Mouse (Mus musculus): ENCODE results near the gene Tenm2.

The Tenm2 gene

GRCm38 (mm10) chr11:36277903-36278215, 957.9 kb downstream of the Tenm2 start:
- DNase-seq (ENCODE audit: low read depth, low spot score) = no peak

- no peak for DNase-seq (ENCODE audit: low read depth, low spot score)
These were observed 958.4 kb downstream of the Tenm2 start for GRCm38 (mm10) chr11:36277192-36277902.

DNA sequence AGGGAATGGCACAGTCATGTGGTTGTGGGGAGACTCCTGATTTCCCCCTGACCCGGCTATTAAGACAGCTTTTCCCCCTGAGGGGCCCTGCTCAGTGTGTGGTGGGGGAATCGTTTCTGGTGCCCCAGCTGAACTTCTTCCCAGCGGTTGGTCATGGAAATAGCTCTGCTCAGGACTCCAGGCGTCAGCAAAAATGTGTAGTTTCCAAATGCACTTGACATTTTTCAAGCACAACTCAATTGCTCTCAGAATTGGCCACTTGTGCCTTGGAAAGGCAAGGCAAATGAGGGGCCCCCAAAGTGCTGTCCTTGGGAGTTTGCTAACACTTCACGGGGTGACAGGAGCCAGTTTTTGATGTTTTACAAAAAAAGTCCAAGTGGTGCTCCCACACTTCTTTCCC, 959.7 kb downstream of the Tenm2 start:
- DNase-seq (ENCODE audit: low read depth, low spot score) = no peak

DNA sequence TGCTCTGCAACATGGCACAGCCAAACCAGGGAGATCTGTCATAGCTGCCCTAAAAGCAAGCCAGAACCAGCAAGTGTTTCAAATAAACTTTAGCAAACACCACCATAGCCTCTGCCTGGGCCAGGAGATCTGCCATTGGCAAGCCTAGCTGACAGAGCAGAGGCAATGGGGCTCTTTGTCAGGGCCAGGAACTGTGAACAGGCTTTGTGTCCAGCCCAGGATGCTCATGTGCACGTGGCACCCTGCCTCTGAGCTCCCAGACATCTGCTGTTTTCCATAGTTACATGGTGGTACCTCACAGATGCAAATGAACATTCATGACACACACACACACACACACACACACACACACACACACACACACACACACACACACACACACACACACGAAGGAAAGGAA, 963.6 kb downstream of the Tenm2 start:
- DNase-seq (ENCODE audit: low read depth, low spot score) = no peak

GRCm38 (mm10) chr11:36269945-36270344, 965.8 kb downstream of the Tenm2 start:
- DNase-seq (ENCODE audit: low read depth, low spot score) = no peak

DNA sequence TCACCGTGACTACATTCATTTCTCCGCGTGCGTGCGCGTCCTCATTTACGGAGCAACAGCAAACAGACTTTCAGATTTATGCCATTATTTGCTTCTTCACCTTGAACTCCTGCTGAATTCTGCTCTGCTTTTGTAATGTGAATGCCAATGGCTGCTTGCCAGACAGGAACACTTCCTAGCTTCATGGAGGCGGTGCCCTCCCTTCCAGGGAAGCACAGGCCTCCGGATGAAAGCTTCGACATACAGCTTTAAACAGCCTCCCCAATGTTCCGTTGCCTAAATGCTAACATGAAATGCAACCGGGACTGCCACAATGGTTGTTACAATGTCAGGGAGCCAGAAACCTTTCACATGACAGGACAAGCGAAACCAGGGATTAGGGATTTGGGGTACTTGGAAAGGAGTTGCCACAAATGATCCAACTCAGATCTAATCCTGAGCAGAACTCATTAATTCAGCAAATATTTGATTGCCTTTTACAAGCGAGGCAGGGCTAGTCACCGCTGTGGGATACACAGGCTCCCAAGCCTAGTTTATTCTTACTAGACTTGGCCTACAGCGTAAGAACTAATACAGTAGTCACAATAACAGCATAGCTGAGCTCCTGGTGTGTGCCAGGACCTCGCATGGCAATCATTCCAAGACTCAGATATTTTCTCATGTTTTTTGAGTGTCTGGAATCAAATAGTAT, 970.8 kb downstream of the Tenm2 start:
- DNase-seq (ENCODE audit: low read depth, low spot score) = peak; percentile 15

DNA sequence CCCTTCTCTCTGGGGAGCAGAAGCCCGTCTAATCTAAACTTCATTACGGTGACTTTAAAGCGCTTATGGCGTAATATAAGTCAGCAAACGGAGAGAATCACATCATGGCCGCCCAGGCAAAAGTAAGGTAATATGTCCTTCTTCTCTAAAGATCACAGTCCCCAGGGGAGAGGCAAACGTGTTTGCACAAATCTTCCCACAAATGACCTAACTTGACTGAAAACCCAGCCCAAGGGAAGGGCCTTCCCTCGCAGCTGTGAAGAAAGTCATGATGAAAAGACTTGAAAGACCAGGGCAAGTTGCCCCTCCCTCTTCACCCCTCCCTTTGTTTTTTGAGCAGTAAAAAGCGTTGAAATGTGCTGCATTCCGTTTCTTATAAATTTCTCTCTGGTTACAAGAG, 971.9 kb downstream of the Tenm2 start:
- DNase-seq (ENCODE audit: low read depth, low spot score) = peak; percentile 40

GRCm38 (mm10) chr11:36257187-36257586, 978.6 kb downstream of the Tenm2 start:
- no peak for DNase-seq (ENCODE audit: low read depth, low spot score)

DNA sequence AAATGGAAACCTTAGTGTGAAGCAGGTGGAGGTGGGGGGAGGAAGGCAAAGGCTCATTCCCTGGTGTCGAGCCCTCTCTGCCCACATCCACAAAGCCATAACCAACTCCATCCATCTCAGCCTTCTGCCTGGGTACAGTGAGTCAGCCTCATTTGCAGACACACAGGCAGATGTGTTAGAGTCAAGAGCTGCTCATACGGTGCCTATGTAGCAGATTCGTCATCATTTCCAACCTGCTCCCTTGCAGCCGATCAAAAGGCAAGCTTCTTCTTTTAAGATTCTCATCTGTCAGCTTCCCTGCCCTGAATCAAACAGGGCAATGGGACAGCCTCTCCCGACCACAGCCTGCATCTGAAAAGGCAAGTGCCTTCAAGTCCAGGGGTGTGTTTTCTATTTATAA, 979.0 kb downstream of the Tenm2 start:
- no peak for DNase-seq (ENCODE audit: low read depth, low spot score)

DNA sequence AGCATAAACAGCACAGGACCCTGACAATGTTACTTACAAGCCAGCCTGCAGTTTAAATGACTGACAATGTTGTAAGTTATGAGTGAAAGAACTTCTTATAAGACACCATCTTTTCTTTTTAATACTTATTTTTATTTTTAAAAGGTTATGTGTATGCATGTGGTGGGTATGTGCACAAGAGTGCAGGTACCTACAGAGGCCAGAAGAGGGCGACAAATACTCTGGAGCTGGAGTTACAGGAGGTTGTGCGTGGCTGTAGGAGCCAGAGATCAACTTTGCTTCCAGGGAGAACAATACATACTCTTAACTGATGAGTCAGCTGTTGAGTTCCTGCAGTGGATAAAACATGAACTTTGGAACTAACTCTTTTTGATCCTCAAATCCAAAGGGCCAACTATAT, 981.7 kb downstream of the Tenm2 start:
- peak; percentile 31 for DNase-seq (ENCODE audit: low read depth, low spot score)

DNA sequence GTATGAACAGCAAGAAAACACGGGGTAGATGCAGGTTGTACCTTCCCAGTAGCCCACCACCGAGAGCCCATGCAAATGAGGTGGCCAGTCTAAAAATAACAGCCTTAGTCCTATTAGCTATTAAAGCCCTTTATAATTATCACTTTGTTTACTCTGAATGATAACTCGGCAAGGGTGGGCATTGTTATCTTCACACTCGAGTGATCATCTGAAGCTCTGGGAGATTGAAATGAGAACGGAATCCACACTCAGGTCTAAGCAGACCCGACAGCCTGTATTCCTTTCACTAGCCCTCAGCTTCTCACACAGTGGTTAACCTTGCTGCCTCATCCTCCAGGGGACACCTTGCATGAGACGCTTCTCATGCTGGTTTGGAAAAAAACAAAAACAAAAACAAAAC, 985.7 kb downstream of the Tenm2 start:
- no peak for DNase-seq (ENCODE audit: low read depth, low spot score)

GRCm38 (mm10) chr11:36246152-36246551, 989.6 kb downstream of the Tenm2 start:
- no peak for DNase-seq (ENCODE audit: low read depth, low spot score)

DNA sequence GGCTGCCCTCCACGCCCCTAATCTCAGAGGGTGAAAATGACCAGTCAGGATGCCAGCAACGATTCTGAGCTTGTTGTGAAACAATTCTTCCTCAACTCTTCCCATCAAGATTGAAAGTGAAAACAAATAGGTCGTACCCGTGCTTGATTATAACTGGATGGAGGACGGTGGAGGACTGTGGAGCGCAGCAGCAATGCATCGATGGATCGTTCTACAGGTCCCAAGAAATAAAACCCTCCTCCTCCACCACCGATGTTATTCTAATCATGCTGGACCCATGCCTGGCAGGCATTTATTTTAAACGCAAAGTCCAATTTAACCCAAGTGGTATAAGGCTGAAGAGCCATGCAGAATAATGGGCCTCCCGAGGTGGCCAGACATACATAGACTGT, 991.3 kb downstream of the Tenm2 start:
- no peak for DNase-seq (ENCODE audit: low read depth, low spot score)

- DNase-seq (ENCODE audit: low read depth, low spot score) = no peak
These were observed 991.8 kb downstream of the Tenm2 start for GRCm38 (mm10) chr11:36243747-36244490.

GRCm38 (mm10) chr11:36238890-36239289, 996.9 kb downstream of the Tenm2 start:
- no peak for DNase-seq (ENCODE audit: low read depth, low spot score)

DNA sequence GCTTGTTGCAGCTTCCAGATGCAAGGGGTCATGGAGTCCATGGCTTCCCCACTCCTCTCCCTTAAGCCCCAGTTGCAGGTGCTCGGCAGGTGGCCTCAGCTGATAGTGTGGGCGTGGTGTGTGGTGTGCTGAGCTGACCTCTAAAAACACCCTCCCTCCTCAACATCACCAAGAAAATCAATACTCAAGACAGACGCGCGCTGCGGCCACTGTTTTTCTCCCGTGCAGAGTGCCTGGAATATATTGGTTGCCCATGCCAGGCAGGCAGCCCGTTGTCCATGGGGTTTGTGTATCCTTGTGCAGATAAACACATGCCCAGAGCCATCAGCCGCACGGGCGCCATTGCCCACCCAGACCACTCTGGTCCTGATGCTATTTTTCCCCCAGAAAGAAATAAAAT, 1007.1 kb downstream of the Tenm2 start:
- DNase-seq (ENCODE audit: low read depth, low spot score) = no peak

- no peak for DNase-seq (ENCODE audit: low read depth, low spot score)
These were observed 1007.6 kb downstream of the Tenm2 start for GRCm38 (mm10) chr11:36228196-36228595.

DNA sequence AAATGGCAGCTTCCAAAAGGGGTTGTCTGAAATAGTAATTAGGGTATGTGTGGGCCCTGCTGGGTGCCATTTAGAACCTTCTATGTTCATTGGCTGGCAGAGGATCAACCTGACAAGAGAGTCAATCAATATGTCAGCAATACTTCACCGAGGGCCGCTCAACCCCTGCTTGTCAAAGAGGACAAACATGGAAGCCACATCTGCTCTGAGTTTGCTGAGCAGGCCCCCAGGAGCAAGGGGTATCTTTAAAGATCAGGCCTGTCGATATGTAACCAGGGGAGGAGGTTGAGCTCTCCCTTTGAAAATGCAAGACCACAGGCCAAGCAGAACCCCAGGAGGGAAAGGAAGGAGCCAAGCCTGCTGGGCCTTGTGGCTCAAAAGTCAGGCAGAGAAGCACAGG, 1009.7 kb downstream of the Tenm2 start:
- no peak for DNase-seq (ENCODE audit: low read depth, low spot score)

DNA sequence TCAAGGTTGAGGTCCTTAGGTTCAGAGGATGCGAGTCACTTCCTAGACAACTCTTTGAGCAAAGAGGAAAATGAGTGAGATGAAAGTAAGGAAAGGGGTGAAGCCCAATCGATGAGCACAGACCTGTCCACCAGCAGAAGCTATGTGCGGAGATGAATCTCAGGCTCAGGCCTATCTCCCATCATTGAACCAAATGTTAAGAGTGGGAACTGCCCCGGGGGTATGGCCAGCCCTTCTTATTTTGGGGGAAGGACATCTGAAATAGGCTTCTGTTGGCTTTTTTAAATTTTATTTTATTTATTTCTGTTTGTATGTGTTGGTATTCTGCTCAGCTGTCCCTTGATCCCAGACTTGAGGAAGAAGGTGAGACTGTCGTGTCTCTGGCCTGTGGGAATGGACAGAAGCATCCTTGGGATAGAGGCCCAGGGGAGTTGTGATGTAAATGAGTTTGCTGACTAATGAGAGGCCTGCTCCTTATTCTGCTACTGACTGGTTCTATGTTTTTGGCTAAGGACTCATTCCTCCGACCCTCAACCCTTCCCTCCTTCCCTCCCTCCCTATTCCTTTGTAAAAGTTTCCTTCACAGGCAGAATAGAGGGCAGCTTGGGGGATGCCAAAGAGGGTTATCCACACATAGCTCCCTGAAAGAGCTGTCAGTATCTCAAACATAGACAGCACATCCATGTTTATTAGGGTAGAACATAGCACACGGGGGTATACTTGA, 1011.9 kb downstream of the Tenm2 start:
- DNase-seq (ENCODE audit: low read depth, low spot score) = no peak

DNA sequence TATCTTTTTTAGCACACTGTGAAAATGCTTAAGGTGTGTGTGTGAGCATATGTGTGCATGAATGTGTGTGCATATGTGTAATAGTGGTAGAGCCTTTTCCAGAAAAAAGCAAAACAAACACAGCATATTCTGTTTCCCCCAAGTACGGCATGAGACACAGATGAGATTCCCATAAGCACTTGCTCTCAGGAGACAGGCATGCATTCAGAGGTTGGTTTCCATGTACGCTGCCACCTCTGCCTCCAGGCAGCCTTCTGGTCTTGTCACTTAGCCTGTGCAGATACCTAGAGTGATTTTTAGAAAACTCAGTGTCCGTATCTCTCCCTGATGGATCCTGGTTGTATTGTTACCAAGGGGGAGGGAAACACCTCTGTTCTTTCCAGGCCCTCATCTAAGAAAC, 1013.7 kb downstream of the Tenm2 start:
- no peak for DNase-seq (ENCODE audit: low read depth, low spot score)

DNA sequence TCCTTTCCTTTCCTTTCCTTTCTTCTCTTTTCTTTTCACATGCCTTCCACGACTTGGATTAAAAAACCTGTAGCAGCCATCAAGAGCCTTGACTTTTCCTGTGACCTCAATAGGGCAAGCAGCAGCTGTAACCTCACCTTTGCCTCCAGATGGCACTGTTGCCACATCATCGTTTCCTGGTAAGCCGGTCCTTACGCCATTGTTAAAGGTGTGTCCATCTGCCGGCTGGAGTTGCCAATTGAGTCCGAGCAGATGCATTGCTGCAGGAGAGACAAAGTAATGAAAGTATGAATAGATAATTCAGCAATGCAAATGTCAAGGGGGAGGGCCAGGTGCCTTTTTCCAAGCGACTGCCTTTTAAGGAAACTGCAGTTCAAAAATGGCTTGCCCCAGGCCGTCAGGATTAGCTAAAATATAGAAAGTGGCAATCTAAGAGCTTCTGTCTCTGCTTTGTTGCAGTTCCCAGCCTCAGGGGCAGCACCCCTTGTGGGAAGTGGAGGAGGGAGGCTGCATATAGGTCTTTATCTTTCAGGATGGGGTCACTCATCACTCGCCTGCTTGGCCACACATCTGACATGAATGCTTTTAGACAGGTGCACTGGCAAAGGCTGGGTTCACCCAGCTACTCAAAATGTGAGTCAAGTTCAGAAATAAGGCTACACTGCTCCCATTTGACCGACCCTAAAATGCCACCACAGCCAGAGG, 1014.3 kb downstream of the Tenm2 start:
- DNase-seq (ENCODE audit: low read depth, low spot score) = peak; percentile 89

DNA sequence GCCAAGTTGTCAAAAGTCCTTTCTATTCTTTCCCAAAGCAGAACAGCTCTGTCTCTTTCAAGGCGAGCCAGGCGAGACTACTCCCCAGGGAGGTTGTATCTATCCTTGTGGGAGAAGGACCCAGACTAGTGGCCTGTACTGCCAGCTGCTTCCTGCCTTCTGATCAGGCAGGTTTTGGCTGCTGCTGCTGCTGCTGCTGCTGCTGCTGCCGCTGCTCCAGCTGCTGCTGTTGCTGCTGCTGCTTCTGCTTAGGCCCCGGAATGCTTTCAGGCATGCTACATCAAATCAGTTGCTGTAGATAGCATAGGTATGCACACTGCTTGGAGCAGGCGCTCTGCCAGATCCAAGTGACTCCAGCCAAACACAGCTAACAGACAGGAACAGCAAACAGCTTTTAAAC, 1015.1 kb downstream of the Tenm2 start:
- DNase-seq (ENCODE audit: low read depth, low spot score) = peak; percentile 50

All from ZHBTc4 (cell line).